Mouse (Mus musculus): ENCODE data around the gene Cpne9.

GRCm38 (mm10) chr6:113284931-113285330 is 2.8 kb downstream of the Cpne9 start:
- TF ChIP-seq CTCF (IDR thresholded peaks at IDR 0.05; ENCODE audit: low read depth), result no peak
- TF ChIP-seq EP300 (IDR thresholded peaks at IDR 0.05; ENCODE audit: low read depth), result no peak

Measured in liver, postnatal 0 days (tissue).